Mouse (Mus musculus) C2C12 (cell line): Measurements from ENCODE around the gene Pycr1.

Experiments
- CTCF ChIP-seq: IDR thresholded peaks from one replicate; pipeline ENCODE4 v1.5.1; 2011; ENCODE audit not compliant: control insufficient read depth, insufficient read depth, insufficient read length
- FOSL1 ChIP-seq: IDR thresholded peaks from one replicate; pipeline ENCODE4 v1.8.0; 2011; ENCODE audit warnings: mild to moderate bottlenecking, low read length; ENCODE audit not compliant: poor library complexity, insufficient read depth, severe bottlenecking
- MAX ChIP-seq: IDR thresholded peaks from one replicate; pipeline ENCODE4 v1.6.1; 2011; ENCODE audit warnings: mild to moderate bottlenecking, control low read depth
- USF1 ChIP-seq: IDR thresholded peaks from one replicate; pipeline ENCODE4 v1.6.1; 2011; ENCODE audit warnings: low read depth, mild to moderate bottlenecking, control low read depth, moderate library complexity

GRCm38 (mm10) chr11:120616617-120617294, 26.8 kb downstream of the Pycr1 start:
- TF ChIP-seq CTCF = no peak
- TF ChIP-seq FOSL1 = no peak
- TF ChIP-seq USF1 = no peak
- TF ChIP-seq MAX = no peak
